Mouse (Mus musculus) liver, embryonic 11.5 days (tissue): Measurements from ENCODE around the gene Chd1l. TPM values are rescaled to one million over a fixed set of nuclear protein-coding genes. Genes with fewer than 3 reads are reported as not detected.

Experiments
- ATAC-seq: fragments of 200-750 bp; cut with Nextera tagmentation; replicated peaks from 2 replicates; pipeline ENCODE4 v1.8.0; 2017; ENCODE audit warnings: moderate number of reproducible peaks, mild to moderate bottlenecking, moderate TSS enrichment, moderate library complexity; ENCODE audit not compliant: low FRiP score
- DNase-seq: peaks from one replicate; pipeline ENCODE4 v3.0.0-alpha.2; 2017; ENCODE audit warnings: low spot score
- H3K27ac ChIP-seq: fragments of 300-500 bp; sonication (generic); 2 replicates; pipeline ENCODE4 v1.5.1; 2014; ENCODE audit warnings: mild to moderate bottlenecking, low read depth, low read length, control low read depth
- H3K27me3 ChIP-seq: fragments of 300-500 bp; sonication (generic); replicated peaks from 2 replicates; pipeline ENCODE4 v1.6.1; 2014; ENCODE audit warnings: low read length, mixed read lengths; ENCODE audit not compliant: control insufficient read depth, insufficient read depth
- H3K36me3 ChIP-seq: fragments of 300-500 bp; sonication (generic); 2 replicates; pipeline ENCODE4 v1.6.1; 2014; ENCODE audit warnings: mild to moderate bottlenecking, low read length, moderate library complexity, mixed read lengths; ENCODE audit not compliant: control insufficient read depth, insufficient read depth
- H3K4me1 ChIP-seq: fragments of 300-500 bp; sonication (generic); replicated peaks from 2 replicates; pipeline ENCODE4 v1.6.1; 2014; ENCODE audit warnings: low read length, mixed read lengths; ENCODE audit not compliant: control insufficient read depth, insufficient read depth
- H3K4me2 ChIP-seq: fragments of 300-500 bp; sonication (generic); 2 replicates; pipeline ENCODE4 v1.6.1; 2014; ENCODE audit warnings: mild to moderate bottlenecking, control low read depth, moderate library complexity
- H3K4me3 ChIP-seq: fragments of 300-500 bp; sonication (generic); 2 replicates; pipeline ENCODE4 v1.5.1; 2014; ENCODE audit warnings: low read depth, low read length, control low read depth
- H3K9ac ChIP-seq: fragments of 300-500 bp; sonication (generic); 2 replicates; pipeline ENCODE4 v1.6.1; 2014; ENCODE audit warnings: low read depth, low read length, control low read depth
- H3K9me3 ChIP-seq: fragments of 300-500 bp; sonication (generic); 2 replicates; pipeline ENCODE4 v1.6.1; 2016; ENCODE audit warnings: low read length, inconsistent platforms, mixed read lengths; ENCODE audit not compliant: control insufficient read depth
- WGBS: fragments of 180-500 bp; shearing (Covaris S2); extraction: QIAGEN DNeasy Blood & Tissue Kit; methylation state at CpG from one replicate; pipeline ENCODE4 v1.1.7; 2014; 5-methylcytosine and 5-hydroxymethylcytosine counted together
- polyA plus RNA-seq: library from polyadenylated mRNA; unstranded; fragments of >200 nt; fragmentation: Nextera tagmentation; extraction: Ambion mirVana; gene quantifications from 2 replicates; pipeline ENCODE4 v1.2.1, GENCODE M21; 2014

Chd1l gene
- polyA plus RNA-seq, 1 experiment from 2014 or later: 26.8 TPM

- ATAC-seq (no peak), DNase-seq (no peak)
- H3K4me2 ChIP-seq: no peak overlapping the region
- H3K4me3 ChIP-seq: no peak overlapping the region
- H3K27ac ChIP-seq: no peak overlapping the region
- H3K4me1 ChIP-seq: no peaks in the 10 kb centered on the region
- no peaks in the 10 kb centered on the region for H3K9me3 ChIP-seq
- H3K36me3 ChIP-seq: no peaks in the 10 kb centered on the region
- no peaks in the 10 kb centered on the region for H3K27me3 ChIP-seq
- 83% methylated on average over 5 of the region's 5 CpGs for WGBS
- no peak overlapping the region for H3K9ac ChIP-seq
Measured at GRCm38 (mm10) chr3:97535660-97536059, 74.3 kb downstream of the Chd1l start.

GRCm38 (mm10) chr3:97525458-97525857, 84.5 kb downstream of the Chd1l start:
- Histone ChIP-seq H3K36me3 (no peaks in the 10 kb centered on the region), H3K4me2 (no peak overlapping the region), H3K9ac (no peak overlapping the region), H3K9me3 (no peaks in the 10 kb centered on the region), H3K27ac (no peak overlapping the region), H3K27me3 (no peaks in the 10 kb centered on the region), H3K4me3 (no peak overlapping the region), H3K4me1 (no peaks in the 10 kb centered on the region)
- no peak for DNase-seq
- 81% methylated on average over 8 of the region's 8 CpGs for WGBS
- ATAC-seq: no peak

GRCm38 (mm10) chr3:97524835-97525234, 85.2 kb downstream of the Chd1l start:
- WGBS: 73% methylated on average over 5 of the region's 5 CpGs
- Histone ChIP-seq H3K27ac (no peak overlapping the region), H3K27me3 (no peaks in the 10 kb centered on the region), H3K4me2 (no peak overlapping the region), H3K36me3 (no peaks in the 10 kb centered on the region), H3K4me3 (no peak overlapping the region), H3K9me3 (no peaks in the 10 kb centered on the region), H3K4me1 (no peaks in the 10 kb centered on the region), H3K9ac (no peak overlapping the region)
- DNase-seq (no peak), ATAC-seq (no peak)

GRCm38 (mm10) chr3:97521946-97522731, 87.9 kb downstream of the Chd1l start:
- no peak for ATAC-seq
- 74% methylated on average over 13 of the region's 13 CpGs for WGBS
- Histone ChIP-seq H3K27ac (no peak overlapping the region), H3K4me1 (no peaks in the 10 kb centered on the region), H3K9me3 (0 out of 2 replicates have a peak, but pooled peaks cover 3% of the 10 kb centered on the region), H3K9ac (no peak overlapping the region), H3K36me3 (no peaks in the 10 kb centered on the region), H3K27me3 (no peaks in the 10 kb centered on the region), H3K4me3 (no peak overlapping the region), H3K4me2 (no peak overlapping the region)
- DNase-seq: no peak

GRCm38 (mm10) chr3:97519883-97520282, 90.1 kb downstream of the Chd1l start:
- Histone ChIP-seq H3K4me3 (no peak overlapping the region), H3K9me3 (0 out of 2 replicates have a peak, but pooled peaks cover 3% of the 10 kb centered on the region), H3K4me2 (no peak overlapping the region), H3K27me3 (no peaks in the 10 kb centered on the region), H3K9ac (no peak overlapping the region), H3K27ac (no peak overlapping the region), H3K36me3 (no peaks in the 10 kb centered on the region), H3K4me1 (no peaks in the 10 kb centered on the region)
- DNase-seq (no peak), ATAC-seq (no peak)
- 94% methylated on average over 11 of the region's 11 CpGs for WGBS

GRCm38 (mm10) chr3:97512296-97512695, 97.7 kb downstream of the Chd1l start:
- DNase-seq: no peak
- Histone ChIP-seq H3K4me2 (no peak overlapping the region), H3K4me3 (no peak overlapping the region), H3K27me3 (no peaks in the 10 kb centered on the region), H3K4me1 (no peaks in the 10 kb centered on the region), H3K9ac (no peak overlapping the region), H3K36me3 (no peaks in the 10 kb centered on the region), H3K9me3 (no peaks in the 10 kb centered on the region), H3K27ac (no peak overlapping the region)
- ATAC-seq: no peak
- 69% methylated on average over 3 of the region's 3 CpGs for WGBS

Other genes starting within 250 kb of the Chd1l start
- gene Olfr1402, start 188.2 kb downstream of the Chd1l start, polyA plus RNA-seq: not detected in 2 replicates
- gene Fmo5, start 18.6 kb upstream of the Chd1l start, polyA plus RNA-seq: 4.1 and 4.4 TPM in 2 replicates
- 4.5 and 5.4 TPM in 2 replicates for gene Prkab2, start 48.0 kb upstream of the Chd1l start, polyA plus RNA-seq
- not detected in 2 replicates for gene Gm17651, start 64.5 kb upstream of the Chd1l start, polyA plus RNA-seq